Mouse (Mus musculus) right cerebral cortex, postnatal 4 days (tissue): ENCODE results near the gene Psmc3.
"Not testable (repeated sequence)": the region's sequence is repeated elsewhere in the genome, so short reads cannot be mapped to it uniquely, and the experiment has no call there.

ENCODE experiments used
- DNase-seq: peaks from one replicate; pipeline ENCODE4 v3.0.0-alpha.2; 2022

Psmc3 gene

DNA sequence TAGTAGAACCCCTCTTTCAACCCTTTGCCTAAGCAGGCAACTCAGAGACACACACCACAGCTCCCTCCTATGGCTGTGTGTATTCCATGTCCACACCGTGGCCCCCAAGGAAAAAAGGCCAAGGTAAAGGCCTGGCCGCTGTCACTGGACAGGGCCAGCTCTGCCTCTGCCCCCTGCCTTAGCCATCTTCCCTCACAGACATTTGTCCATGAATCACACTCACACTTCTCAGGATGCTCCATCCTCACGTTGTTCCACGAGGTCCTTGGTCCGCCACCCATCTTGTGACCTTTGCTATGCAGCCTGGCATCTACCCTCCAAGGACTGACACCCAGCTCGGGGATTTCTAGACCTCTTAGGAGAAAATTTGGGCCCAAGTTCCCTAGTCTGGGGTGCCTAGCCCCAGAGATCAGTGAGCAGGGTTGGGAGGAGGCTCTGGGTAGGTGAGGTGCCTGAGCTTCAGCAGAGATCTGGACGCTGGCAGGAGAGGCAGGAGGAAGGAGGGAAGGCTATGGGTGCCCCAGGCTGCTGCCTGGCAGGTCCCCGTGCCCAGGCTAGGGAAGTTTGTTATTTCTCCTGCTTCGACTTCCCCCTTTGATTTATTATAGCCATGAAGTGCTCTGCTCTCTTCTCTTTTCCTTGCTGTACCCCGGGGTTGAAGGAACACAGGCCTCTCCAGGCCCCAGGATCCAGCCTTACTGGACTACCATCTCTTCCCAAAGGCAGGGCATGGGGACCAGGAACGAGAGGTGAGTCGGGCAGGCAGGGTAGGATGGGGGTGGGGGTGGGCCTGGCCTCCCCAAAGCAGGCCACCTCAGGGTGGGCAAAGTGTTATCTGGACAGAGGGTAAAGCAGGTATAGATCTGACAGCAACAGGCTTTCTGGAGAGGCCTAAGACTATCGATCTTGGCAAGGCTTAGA, 28.2 kb downstream of the Psmc3 start, which contains the start of gene Spi1:
Gene Spi1, plus strand, starts transcription at position 616 of the 921 bp plus-strand sequence.
- no peak for DNase-seq

DNA sequence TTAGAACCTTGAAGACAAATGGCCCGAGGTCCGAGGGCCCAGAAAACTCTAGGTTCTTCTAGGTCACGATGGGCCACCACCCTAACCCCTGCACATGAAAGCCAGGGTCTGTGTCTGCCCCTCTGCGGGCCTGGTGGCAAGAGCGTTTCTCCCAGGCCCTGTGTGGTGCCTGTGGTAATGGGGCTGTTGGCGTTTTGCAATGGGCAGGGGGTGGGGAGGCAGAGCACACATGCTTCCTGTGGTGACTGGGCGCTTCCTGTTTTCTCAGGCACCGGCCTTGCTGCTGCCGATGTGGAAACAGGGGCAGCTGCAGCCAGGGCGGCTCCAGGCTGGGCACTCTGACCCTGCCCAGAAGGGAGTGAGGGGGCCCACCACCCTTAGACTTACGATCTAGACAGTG, 29.0 kb downstream of the Psmc3 start:
- no peak for DNase-seq

- no peak for DNase-seq
These were observed 29.6 kb downstream of the Psmc3 start for GRCm38 (mm10) chr2:91083366-91083940.

DNA sequence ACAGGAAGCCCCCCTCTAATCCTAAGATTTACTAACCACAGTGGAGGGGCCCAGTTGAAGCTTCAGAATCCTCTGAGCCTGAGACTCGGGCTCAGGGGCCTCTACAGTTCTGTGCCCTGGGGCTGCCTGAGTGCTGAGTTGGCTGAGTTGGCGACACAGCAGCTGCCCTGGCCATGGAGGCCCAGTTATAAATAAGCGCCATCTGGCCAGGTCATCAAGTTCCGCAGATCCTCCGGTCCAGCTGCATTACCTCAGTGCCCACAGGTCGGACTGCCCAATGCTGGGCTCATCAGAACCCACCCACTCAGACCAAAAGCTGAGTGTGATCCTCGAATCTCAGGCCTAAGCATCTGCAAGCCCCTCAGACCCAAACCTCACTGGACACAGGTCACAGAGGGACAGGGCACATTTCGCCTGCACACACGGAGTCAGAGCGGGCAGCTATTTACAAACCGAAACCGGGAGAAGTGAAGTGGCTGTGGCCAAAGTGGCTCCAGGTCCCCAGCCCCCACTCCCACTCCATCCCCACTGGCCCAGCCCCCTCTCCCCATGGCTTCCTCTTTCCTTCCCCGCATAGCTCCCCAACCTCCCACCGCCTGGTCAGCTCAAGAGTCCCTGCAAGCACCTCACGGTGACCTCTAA, 30.5 kb downstream of the Psmc3 start:
- no peak for DNase-seq

DNA sequence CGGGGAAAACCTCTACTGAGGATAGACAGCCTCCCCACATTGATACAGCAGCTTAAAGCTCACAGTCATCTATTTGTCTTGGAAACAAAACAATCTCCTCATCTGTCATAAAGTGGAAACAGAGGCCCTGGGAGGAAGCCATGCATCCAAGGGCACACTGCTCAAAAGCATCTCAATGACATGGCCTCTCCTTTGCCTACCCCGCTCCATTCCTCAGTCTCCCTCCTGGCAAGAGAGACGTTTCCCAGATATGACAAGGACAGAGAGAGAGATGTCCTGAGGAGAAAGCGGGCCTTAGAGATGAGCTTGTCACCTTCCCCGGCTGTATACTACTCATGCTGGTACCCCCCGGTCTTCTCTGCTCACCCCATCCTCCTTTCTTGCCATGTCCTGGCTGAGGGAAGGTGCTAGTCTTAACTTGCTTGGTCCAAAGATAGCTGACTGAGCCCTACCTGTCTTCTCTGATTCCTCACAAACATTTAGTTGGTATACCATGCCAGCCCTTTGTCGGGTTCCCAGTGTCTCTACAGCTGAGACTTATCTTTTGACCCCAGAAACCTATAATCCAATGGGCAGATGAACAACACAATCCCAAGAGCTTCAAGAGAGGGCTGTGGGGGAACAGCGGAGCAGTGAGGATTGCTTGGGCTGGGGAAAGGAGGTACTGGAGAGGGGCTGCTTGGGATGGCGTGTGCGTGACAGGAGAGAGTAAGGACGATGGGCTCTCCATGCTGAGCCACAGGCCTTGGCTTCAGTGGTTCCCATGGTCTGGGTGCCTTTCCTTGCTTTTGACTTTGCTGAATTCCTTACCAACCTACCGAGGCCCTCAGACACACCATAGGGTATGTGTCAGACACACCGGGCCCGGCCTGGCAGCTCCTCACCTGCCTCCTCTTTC, 31.9 kb downstream of the Psmc3 start:
- DNase-seq: no peak

DNA sequence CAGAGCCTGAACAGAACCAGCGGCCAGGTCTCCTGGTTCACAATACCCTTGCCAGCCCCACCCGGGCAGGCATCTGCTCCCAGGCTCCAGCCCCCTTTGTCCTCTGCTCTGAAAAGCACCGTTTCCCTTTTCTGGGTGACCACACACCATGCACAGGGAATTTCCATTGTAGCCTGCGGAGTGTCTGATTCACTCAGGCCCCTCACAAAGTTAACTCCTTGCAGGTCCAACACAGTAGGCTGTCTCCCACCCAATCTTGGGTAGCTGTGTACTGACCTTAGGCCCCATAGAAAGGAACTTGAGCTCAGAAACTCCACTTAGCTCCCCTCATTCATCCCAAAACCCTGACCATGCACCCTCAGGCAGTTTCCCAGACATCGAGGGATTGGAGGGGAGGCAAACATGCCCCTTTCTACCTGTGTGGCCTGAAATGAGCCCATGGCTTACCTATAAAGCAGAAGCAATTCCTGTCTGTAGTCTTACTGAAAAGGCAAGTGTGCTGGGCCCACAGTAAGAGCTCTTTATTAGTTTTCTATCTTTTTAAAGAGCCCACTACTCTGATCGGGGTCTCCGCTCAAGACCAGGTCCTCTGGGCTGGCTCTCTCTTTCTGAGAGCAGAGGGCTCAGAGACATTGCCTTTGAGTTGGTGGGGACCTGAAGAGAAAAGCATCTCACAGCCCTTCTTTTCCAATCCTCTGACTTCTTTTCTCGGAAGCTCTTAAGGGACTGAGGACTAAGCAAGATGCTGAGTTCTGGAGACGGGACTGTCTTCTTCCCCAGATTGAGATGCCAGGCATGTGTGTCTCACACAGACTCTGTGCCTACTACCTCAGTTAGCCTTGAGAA, 32.8 kb downstream of the Psmc3 start:
- DNase-seq: no peak

GRCm38 (mm10) chr2:91087453-91087852, 33.6 kb downstream of the Psmc3 start:
- no peak for DNase-seq

GRCm38 (mm10) chr2:91088987-91089386, 35.2 kb downstream of the Psmc3 start:
- DNase-seq: no peak

GRCm38 (mm10) chr2:91090208-91090607, 36.4 kb downstream of the Psmc3 start:
- DNase-seq: no peak

DNA sequence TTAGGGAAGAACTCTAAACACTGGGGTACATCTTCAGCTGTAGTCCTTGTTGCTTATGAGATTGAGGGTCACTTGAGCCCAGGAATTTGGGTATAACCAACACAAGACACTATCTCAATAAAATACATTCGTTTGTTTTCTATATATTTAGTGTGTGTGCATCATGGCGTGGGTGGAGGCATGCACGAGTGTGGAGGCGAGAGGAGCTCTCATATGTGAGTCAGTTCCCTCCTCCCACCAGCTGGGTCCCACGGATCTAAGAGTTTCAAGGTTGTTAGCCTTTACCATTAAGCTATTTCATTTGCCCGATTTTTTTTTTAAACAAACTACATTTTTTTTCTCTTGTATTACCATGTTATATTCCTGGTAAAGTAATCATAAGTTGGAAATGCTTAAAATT, 37.0 kb downstream of the Psmc3 start:
- DNase-seq: no peak

DNA sequence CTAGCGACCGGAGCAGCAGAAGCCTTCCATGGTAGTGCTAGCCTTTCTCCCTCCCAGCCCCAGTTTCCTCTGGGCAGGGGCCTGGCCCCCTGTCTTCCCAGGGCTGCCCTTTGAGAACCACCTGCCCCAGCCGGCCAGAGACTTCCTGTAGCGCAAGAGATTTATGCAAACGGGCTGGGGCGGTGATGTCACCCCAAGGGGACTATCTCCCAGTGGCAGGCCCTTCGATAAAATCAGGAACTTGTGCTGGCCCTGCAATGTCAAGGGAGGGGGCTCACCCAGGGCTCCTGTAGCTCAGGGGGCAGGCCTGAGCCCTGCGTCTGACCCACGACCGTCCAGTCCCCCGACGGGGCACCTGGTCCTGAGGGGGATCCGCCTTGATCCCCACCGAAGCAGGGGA, 42.7 kb downstream of the Psmc3 start:
- DNase-seq: no peak

GRCm38 (mm10) chr2:91097015-91097414, 43.2 kb downstream of the Psmc3 start:
- no peak for DNase-seq

DNA sequence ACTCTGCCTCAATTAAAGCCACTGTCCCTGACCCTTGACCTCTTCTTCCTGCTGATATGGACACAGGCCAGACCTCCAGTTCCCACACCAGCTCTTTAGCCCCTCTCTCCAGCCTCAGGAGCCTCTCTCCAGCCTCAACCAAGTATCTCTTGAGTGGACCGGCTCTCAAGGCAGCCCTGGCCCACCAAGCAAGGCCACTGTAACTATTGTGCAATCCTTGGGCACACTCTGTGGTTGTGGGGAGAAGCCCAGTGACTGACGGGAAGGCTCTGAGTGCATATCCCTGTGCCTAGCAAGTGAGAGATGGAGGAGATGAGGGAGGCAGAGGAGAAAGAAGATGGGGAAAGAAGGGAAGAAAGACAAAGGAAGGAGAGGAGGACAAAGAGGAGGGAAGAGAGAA, 44.3 kb downstream of the Psmc3 start:
- no peak for DNase-seq

- DNase-seq: peak; percentile 99
These were observed 47.4 kb downstream of the Psmc3 start for GRCm38 (mm10) chr2:91101124-91101740.

DNA sequence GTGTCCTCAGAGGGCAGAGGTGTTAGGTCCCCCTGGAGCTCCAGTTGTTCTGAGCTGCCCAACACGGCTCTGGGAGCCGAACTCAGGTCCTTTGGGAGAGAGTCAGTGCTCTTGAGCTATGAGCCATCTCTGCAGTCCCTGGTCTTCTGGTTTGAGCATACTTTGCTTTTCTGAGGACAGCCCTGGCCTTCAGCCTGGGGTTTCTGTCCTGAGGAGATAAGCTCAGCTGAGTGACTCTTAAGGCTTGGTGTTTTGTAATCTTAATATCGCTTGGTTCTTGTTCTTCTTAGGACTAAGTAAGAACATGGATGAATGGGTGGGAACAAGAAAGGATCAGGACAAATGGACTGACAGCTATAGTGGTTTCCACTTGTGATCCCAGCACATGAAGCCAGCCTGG, 54.3 kb downstream of the Psmc3 start:
- DNase-seq: no peak

- DNase-seq: no peak
These were observed 55.4 kb downstream of the Psmc3 start for GRCm38 (mm10) chr2:91109241-91109640.

GRCm38 (mm10) chr2:91109807-91110385, 56.1 kb downstream of the Psmc3 start:
- no peak for DNase-seq

GRCm38 (mm10) chr2:91110429-91110828, 56.6 kb downstream of the Psmc3 start:
- no peak for DNase-seq

DNA sequence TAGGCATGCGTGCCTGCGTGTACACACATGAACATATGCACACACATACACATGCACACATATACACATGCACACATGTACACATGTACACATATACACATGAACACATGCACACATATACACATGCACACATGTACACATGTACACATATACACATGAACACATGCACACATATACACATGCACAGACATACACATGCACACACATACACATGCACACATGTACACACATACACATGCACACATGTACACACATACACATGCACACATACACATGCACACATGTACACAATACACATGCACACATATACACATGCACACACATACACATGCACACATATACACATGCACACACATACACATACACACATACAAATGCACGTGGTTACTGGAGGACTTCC, 58.0 kb downstream of the Psmc3 start:
- not testable (repeated sequence) for DNase-seq

GRCm38 (mm10) chr2:91112491-91112890, 58.7 kb downstream of the Psmc3 start:
- DNase-seq: no peak

GRCm38 (mm10) chr2:91113334-91113733, 59.5 kb downstream of the Psmc3 start:
- no peak for DNase-seq
